8 mouse cellular contexts compared by ENCODE assay signal in the genomic region with DNA sequence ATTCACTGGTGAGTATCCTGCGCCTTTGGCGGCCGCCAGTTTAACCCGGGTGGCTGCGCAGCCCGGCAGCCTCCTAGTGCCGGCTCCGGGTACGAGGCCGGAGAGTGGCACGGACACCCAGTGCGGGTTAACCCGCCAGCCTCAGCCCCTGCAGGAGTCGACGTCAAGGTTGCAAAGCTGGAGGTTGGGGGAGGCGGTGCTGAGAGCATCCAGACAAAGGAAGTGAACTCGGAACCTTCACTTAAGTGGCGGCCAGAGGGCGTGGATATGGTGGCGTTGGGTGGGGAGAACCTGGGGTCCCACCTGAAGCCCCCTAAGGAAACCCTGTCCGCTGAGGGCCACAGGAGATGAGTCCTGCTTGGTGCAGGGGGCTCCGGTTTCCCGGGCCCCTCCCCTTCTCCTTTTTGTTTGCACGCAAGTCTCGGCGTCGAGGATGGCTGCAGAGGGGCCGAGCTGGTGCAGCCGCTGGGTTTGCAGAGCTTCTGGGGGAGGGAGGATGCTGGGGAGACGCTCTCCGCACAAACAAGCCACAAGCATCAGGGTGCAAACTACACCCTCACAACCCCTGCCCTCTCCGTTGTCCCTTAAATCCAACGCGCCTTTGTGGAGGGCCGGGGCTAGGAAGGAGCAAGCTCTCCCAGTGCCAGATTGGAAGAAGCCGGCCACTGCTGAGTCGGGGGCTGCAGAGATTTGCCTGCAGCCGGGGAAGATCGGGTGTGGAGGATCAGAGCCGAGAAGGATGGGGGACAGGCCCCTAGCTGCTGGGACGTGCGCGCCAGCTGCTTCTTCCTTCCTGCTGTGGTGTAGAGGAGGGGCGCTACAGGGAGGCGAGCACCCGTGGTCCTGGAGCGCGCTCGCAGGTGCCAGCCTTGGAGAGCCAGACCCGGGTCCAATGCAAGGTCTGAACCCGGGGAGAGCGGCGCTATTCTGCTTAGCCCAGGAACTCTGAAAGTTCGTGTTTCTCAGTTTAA. TPM values are rescaled to one million over a fixed set of nuclear protein-coding genes. Genes with fewer than 3 reads are reported as not detected.
A peak's percentile ranks its signal among the peaks of the same experiment; 100 is the strongest.
DNase-seq lines count a peak whose midpoint lies in the region; ATAC-seq and TF ChIP-seq lines count a peak whose summit lies in the region.

No protein-coding gene starts in this region.

- no peaks in the 10 kb centered on the region for H3K4me1 ChIP-seq in cerebellum, adult 2 months (ENCODE audit: control insufficient read depth, insufficient read depth, low read length)
- peaks cover 44% of the 10 kb centered on the region for H3K4me1 ChIP-seq in hindbrain, embryonic 14.5 days (replicated peaks; ENCODE audit: control insufficient read depth, insufficient read depth, low read length)
- H3K4me1 ChIP-seq in limb, embryonic 12.5 days (replicated peaks), result peaks cover 39% of the 10 kb centered on the region
- H3K4me1 ChIP-seq in midbrain, embryonic 11.5 days (ENCODE audit: control insufficient read depth, insufficient read depth, low read length), result peaks cover 16% of the 10 kb centered on the region
- peaks cover 18% of the 10 kb centered on the region; the same call in 1 of the 2 replicates for H3K4me1 ChIP-seq in spleen, adult 2 months (ENCODE audit: control insufficient read depth, insufficient read depth, insufficient read length)

- H3K36me3 ChIP-seq in hindbrain, embryonic 14.5 days (replicated peaks; ENCODE audit: control insufficient read depth, insufficient read depth), result peaks cover 26% of the 10 kb centered on the region
- peaks cover 24% of the 10 kb centered on the region; the same call in 1 of the 2 replicates for H3K36me3 ChIP-seq in limb, embryonic 12.5 days
- no peaks in the 10 kb centered on the region for H3K36me3 ChIP-seq in midbrain, embryonic 11.5 days (ENCODE audit: control insufficient read depth, insufficient read depth, low read length)
- peaks cover 28% of the 10 kb centered on the region for H3K36me3 ChIP-seq in spleen, adult 2 months (ENCODE audit: control insufficient read depth, insufficient read depth, low read length)

- no peak overlapping the region; the same call in 1 of the 2 replicates for H3K27ac ChIP-seq in cerebellum, adult 2 months (ENCODE audit: insufficient read depth, low read length)
- peak overlapping the region; percentile 93 for H3K27ac ChIP-seq in hindbrain, embryonic 14.5 days
- H3K27ac ChIP-seq in limb, embryonic 12.5 days, result peak overlapping the region; percentile 86
- peak overlapping the region; percentile 74 for H3K27ac ChIP-seq in midbrain, embryonic 11.5 days (ENCODE audit: low read depth, low read length)
- peak overlapping the region; percentile 97 for H3K27ac ChIP-seq in spleen, adult 2 months (ENCODE audit: insufficient read depth, low read length)

- TF ChIP-seq POLR2A in cerebellum, adult 2 months (IDR thresholded peaks at IDR 0.05; ENCODE audit: borderline replicate concordance, insufficient read depth, low read length), result no peak
- peak; percentile 23; the same call in 1 of the 2 replicates for TF ChIP-seq POLR2A in spleen, adult 2 months (IDR thresholded peaks at IDR 0.05; ENCODE audit: low read depth, low read length)

- H3K4me2 ChIP-seq in hindbrain, embryonic 14.5 days (replicated peaks), result peak overlapping the region; percentile 77
- H3K4me2 ChIP-seq in limb, embryonic 12.5 days, result peak overlapping the region; percentile 89
- H3K4me2 ChIP-seq in midbrain, embryonic 11.5 days, result peak overlapping the region; percentile 88

- H3K27me3 ChIP-seq in cerebellum, adult 2 months (ENCODE audit: control insufficient read depth, insufficient read depth, low read length), result no peaks in the 10 kb centered on the region
- 0 out of 2 replicates have a peak, but pooled peaks cover 3% of the 10 kb centered on the region for H3K27me3 ChIP-seq in hindbrain, embryonic 14.5 days (ENCODE audit: control insufficient read depth, insufficient read depth, low read length)
- H3K27me3 ChIP-seq in limb, embryonic 12.5 days, result peaks cover 10% of the 10 kb centered on the region
- H3K27me3 ChIP-seq in midbrain, embryonic 11.5 days (ENCODE audit: control insufficient read depth, insufficient read depth, low read length), result no peaks in the 10 kb centered on the region
- H3K27me3 ChIP-seq in spleen, adult 2 months (ENCODE audit: control insufficient read depth, insufficient read depth, low read length), result no peaks in the 10 kb centered on the region

- H3K4me3 ChIP-seq in cerebellum, adult 2 months (replicated peaks; ENCODE audit: insufficient read depth, low read depth, low read length), result peak overlapping the region; percentile 77
- H3K4me3 ChIP-seq in hindbrain, embryonic 14.5 days (replicated peaks; ENCODE audit: low read length), result peak overlapping the region; percentile 76
- H3K4me3 ChIP-seq in limb, embryonic 12.5 days (replicated peaks), result peak overlapping the region; percentile 68
- peak overlapping the region; percentile 57 for H3K4me3 ChIP-seq in midbrain, embryonic 11.5 days (ENCODE audit: low read depth, low read length)
- peak overlapping the region; percentile 93 for H3K4me3 ChIP-seq in spleen, adult 2 months (ENCODE audit: extremely low read depth, insufficient read depth, insufficient read length)

- peak; percentile 36 for DNase-seq in gastrocnemius, adult 18-20 months (ENCODE audit: low spot score)
- DNase-seq in gastrocnemius, adult 8-10 months (ENCODE audit: low spot score in 2 of 2), result no peak
- peak in 1 of 2 experiments; percentile 52 for DNase-seq in cerebellum, adult 2 months
- DNase-seq in frontal cortex, postnatal 36 days (ENCODE audit: low spot score in 2 of 2), result peak; percentile 23 to 28
- peak; percentile 69 for DNase-seq in hindbrain, embryonic 14.5 days (ENCODE audit: low spot score)
- DNase-seq in midbrain, embryonic 11.5 days (ENCODE audit: low spot score, missing footprints), result peak; percentile 98
- peak; percentile 36 to 70 for DNase-seq in spleen, adult 2 months (ENCODE audit: low read depth in 1 of 2, low spot score in 2 of 2)

- WGBS in cerebellum, adult 2 months, result 2% methylated on average over 54 of the region's 54 CpGs
- WGBS in hindbrain, embryonic 14.5 days, result under 1% methylated on average over 54 of the region's 54 CpGs
- 1% methylated on average over 54 of the region's 54 CpGs for WGBS in limb, embryonic 12.5 days
- WGBS in midbrain, embryonic 11.5 days, result under 1% methylated on average over 54 of the region's 54 CpGs
- WGBS in spleen, adult 2 months, result under 1% methylated on average over 54 of the region's 54 CpGs

- TF ChIP-seq CTCF in cerebellum, adult 2 months (IDR thresholded peaks at IDR 0.05; ENCODE audit: borderline replicate concordance, insufficient read depth, low read depth, low read length), result no peak
- TF ChIP-seq CTCF in spleen, adult 2 months (IDR thresholded peaks at IDR 0.05; ENCODE audit: extremely low read depth, insufficient read depth, insufficient read length, insufficient replicate concordance), result 0 out of 2 replicates have a peak, but pooled peaks have one; percentile 12

- H3K9ac ChIP-seq in hindbrain, embryonic 14.5 days, result peak overlapping the region; percentile 81
- peak overlapping the region; percentile 87 for H3K9ac ChIP-seq in limb, embryonic 12.5 days (replicated peaks)
- peak overlapping the region; percentile 91 for H3K9ac ChIP-seq in midbrain, embryonic 11.5 days (ENCODE audit: low read length)

- ATAC-seq in hindbrain, embryonic 14.5 days (ENCODE audit: low FRiP score), result peak; percentile 70
- peak; percentile 32 for ATAC-seq in limb, embryonic 12.5 days (ENCODE audit: insufficient number of reproducible peaks, insufficient read depth, low FRiP score, low TSS enrichment, low read depth)
- peak; percentile 72 for ATAC-seq in midbrain, embryonic 11.5 days (ENCODE audit: low FRiP score)

- H3K9me3 ChIP-seq in hindbrain, embryonic 14.5 days (ENCODE audit: control insufficient read depth, low read length), result no peaks in the 10 kb centered on the region
- no peaks in the 10 kb centered on the region for H3K9me3 ChIP-seq in limb, embryonic 12.5 days
- no peaks in the 10 kb centered on the region for H3K9me3 ChIP-seq in midbrain, embryonic 11.5 days (ENCODE audit: control insufficient read depth, low read length)

RNA-seq across cellular contexts. Expression of gene Lbh, which starts 0.8 kb away (rescaled TPM):
- 1 to 10 TPM; 4.2 to 8.4 TPM for total RNA-seq in gastrocnemius, adult 18-20 months (2021)
- 1 to 10 TPM; 5.3 to 6.1 (median 5.8) TPM for total RNA-seq in gastrocnemius, adult 8-10 months (2022)
- polyA plus RNA-seq in cerebellum, adult 2 months (2012; rRNA removed), result 42.9 and 50.2 TPM in 2 replicates
- polyA plus RNA-seq in hindbrain, embryonic 14.5 days (2014; fragmentation: Nextera tagmentation; extraction: Ambion mirVana), result 6.4 and 8.1 TPM in 2 replicates
- polyA plus RNA-seq in limb, embryonic 12.5 days (2016; fragmentation: Nextera tagmentation; extraction: Ambion mirVana), result 2.4 and 2.7 TPM in 2 replicates
- polyA plus RNA-seq in midbrain, embryonic 11.5 days (2014; fragmentation: Nextera tagmentation; extraction: Ambion mirVana), result 5.1 and 5.3 TPM in 2 replicates
- polyA plus RNA-seq in spleen, adult 2 months (2012; rRNA removed), result 171 and 212 TPM in 2 replicates

Comparison
In these comparisons a context has a peak if more than half of its experiments do, and no peak if none do; other contexts are left out.
1. DNase-seq: peak in gastrocnemius, adult 18-20 months (single experiment), frontal cortex, postnatal 36 days (2 of 2), hindbrain, embryonic 14.5 days (single experiment), midbrain, embryonic 11.5 days (single experiment) and spleen, adult 2 months (2 of 2); none in gastrocnemius, adult 8-10 months (0 of 2).
2. Peak in every context shown above with its lines, with median percentiles within 50 percentile points of each other: H3K4me3 ChIP-seq, ATAC-seq, H3K4me2 ChIP-seq and H3K9ac ChIP-seq.